21 mouse cellular contexts compared by ENCODE assay signal in genomic region chr3:127729513-127730137, GRCm38 (mm10). TPM values are rescaled to one million over a fixed set of nuclear protein-coding genes. Genes with fewer than 3 reads are reported as not detected.
A peak's percentile ranks its signal among the peaks of the same experiment; 100 is the strongest.
DNase-seq lines count a peak whose midpoint lies in the region; ATAC-seq lines count a peak whose summit lies in the region.
"Had no signal": no experiment of that assay in that cellular context is flagged by ENCODE, and none has a peak within 500 bp of the region (broad histone marks: within the 10 kb centered on the region; RNA-seq: fewer than 3 reads in every experiment).

No protein-coding gene starts in this region.

- DNase-seq in forebrain, embryonic 10.5 days (ENCODE audit: extremely low spot score, low spot score): no peak
- DNase-seq in Muller cell, postnatal 12 days (ENCODE audit: inconsistent ontology term): peak; percentile 40
- DNase-seq in gastrocnemius, postnatal 4 days (ENCODE audit: low spot score in 2 of 2): no peak
- no peak for DNase-seq in thymus, adult 18-20 months
- DNase-seq in embryonic facial prominence, embryonic 10.5 days (ENCODE audit: low spot score): no peak
- DNase-seq: adrenal gland, postnatal 36 days; cerebellum, adult 18-20 months; heart, postnatal 4 days; kidney, postnatal 36 days; layer of hippocampus, adult 9-11 months; lung, adult 2 months; lung, postnatal 36 days; right cerebral cortex, postnatal 14 days had no signal

- H3K27me3 ChIP-seq in forebrain, embryonic 10.5 days (ENCODE audit: poor library complexity, severe bottlenecking): peaks cover 67% of the 10 kb centered on the region
- H3K27me3 ChIP-seq in forebrain, embryonic 16.5 days (replicated peaks; ENCODE audit: control insufficient read depth, insufficient read depth, low read length): no peaks in the 10 kb centered on the region
- no peaks in the 10 kb centered on the region for H3K27me3 ChIP-seq in forebrain, embryonic 15.5 days
- no peaks in the 10 kb centered on the region for H3K27me3 ChIP-seq in hindbrain, embryonic 16.5 days (replicated peaks; ENCODE audit: control insufficient read depth, insufficient read depth, low read length)
- peaks cover 42% of the 10 kb centered on the region for H3K27me3 ChIP-seq in embryonic facial prominence, embryonic 10.5 days (replicated peaks; ENCODE audit: low read depth, poor library complexity, severe bottlenecking)
- H3K27me3 ChIP-seq: liver, embryonic 12.5 days; stomach, embryonic 15.5 days had no signal

- 76% methylated on average over 14 of the region's 14 CpGs for WGBS in forebrain, embryonic 10.5 days
- WGBS in forebrain, embryonic 16.5 days: 44% methylated on average over 14 of the region's 14 CpGs
- WGBS in forebrain, embryonic 15.5 days: 56% methylated on average over 14 of the region's 14 CpGs
- WGBS in hindbrain, embryonic 16.5 days: 37% methylated on average over 14 of the region's 14 CpGs
- whole genome bisulfite sequencing in embryonic facial prominence, embryonic 10.5 days: 85% methylated on average over 14 of the region's 14 CpGs

- peaks cover 34% of the 10 kb centered on the region for H3K4me1 ChIP-seq in forebrain, embryonic 10.5 days
- peaks cover 4% of the 10 kb centered on the region for H3K4me1 ChIP-seq in forebrain, embryonic 16.5 days (replicated peaks; ENCODE audit: control insufficient read depth, insufficient read depth, low read length)
- H3K4me1 ChIP-seq in forebrain, embryonic 15.5 days: peaks cover 10% of the 10 kb centered on the region; the same call in 1 of the 2 replicates
- peaks cover 6% of the 10 kb centered on the region for H3K4me1 ChIP-seq in hindbrain, embryonic 16.5 days (ENCODE audit: control insufficient read depth, insufficient read depth, low read depth, low read length)
- H3K4me1 ChIP-seq in embryonic facial prominence, embryonic 10.5 days: 0 out of 2 replicates have a peak, but pooled peaks cover 6% of the 10 kb centered on the region
- H3K4me1 ChIP-seq: limb, embryonic 12.5 days; liver, embryonic 12.5 days; stomach, embryonic 15.5 days had no signal

- H3K36me3 ChIP-seq in forebrain, embryonic 10.5 days (replicated peaks): no peaks in the 10 kb centered on the region
- no peaks in the 10 kb centered on the region for H3K36me3 ChIP-seq in forebrain, embryonic 16.5 days (ENCODE audit: control insufficient read depth, insufficient read depth)
- H3K36me3 ChIP-seq in forebrain, embryonic 15.5 days: no peaks in the 10 kb centered on the region
- H3K36me3 ChIP-seq in hindbrain, embryonic 16.5 days (ENCODE audit: control insufficient read depth, insufficient read depth, low read length): no peaks in the 10 kb centered on the region
- no peaks in the 10 kb centered on the region for H3K36me3 ChIP-seq in embryonic facial prominence, embryonic 10.5 days (replicated peaks)
- H3K36me3 ChIP-seq: G1E; limb, embryonic 12.5 days; liver, embryonic 12.5 days; stomach, embryonic 15.5 days had no signal

- ATAC-seq in forebrain, embryonic 16.5 days: no peak
- ATAC-seq in forebrain, embryonic 15.5 days (replicated peaks): peak; percentile 53; the same call in 1 of the 2 replicates
- ATAC-seq in hindbrain, embryonic 16.5 days: 0 out of 2 replicates have a peak, but pooled peaks have one; percentile 42
- ATAC-seq: intestine, embryonic 16.5 days; liver, embryonic 12.5 days had no signal

- no peak overlapping the region for H3K4me2 ChIP-seq in forebrain, embryonic 16.5 days (ENCODE audit: low read length)
- no peak overlapping the region for H3K4me2 ChIP-seq in forebrain, embryonic 15.5 days (replicated peaks)
- H3K4me2 ChIP-seq in hindbrain, embryonic 16.5 days (ENCODE audit: low read length): peak overlapping the region; percentile 37
- H3K4me2 ChIP-seq: limb, embryonic 12.5 days; liver, embryonic 12.5 days; stomach, embryonic 15.5 days had no signal

- no peak overlapping the region for H3K4me3 ChIP-seq in forebrain, embryonic 10.5 days
- no peak overlapping the region for H3K4me3 ChIP-seq in forebrain, embryonic 16.5 days (replicated peaks; ENCODE audit: low read length)
- no peak overlapping the region for H3K4me3 ChIP-seq in forebrain, embryonic 15.5 days
- no peak overlapping the region for H3K4me3 ChIP-seq in hindbrain, embryonic 16.5 days (ENCODE audit: low read length)
- no peak overlapping the region for H3K4me3 ChIP-seq in embryonic facial prominence, embryonic 10.5 days
- H3K4me3 ChIP-seq: limb, embryonic 12.5 days; liver, embryonic 12.5 days; stomach, embryonic 15.5 days had no signal

- peak overlapping the region; percentile 62 for H3K27ac ChIP-seq in forebrain, embryonic 10.5 days
- no peak overlapping the region for H3K27ac ChIP-seq in forebrain, embryonic 16.5 days (ENCODE audit: low read length)
- no peak overlapping the region for H3K27ac ChIP-seq in forebrain, embryonic 15.5 days (replicated peaks)
- no peak overlapping the region for H3K27ac ChIP-seq in hindbrain, embryonic 16.5 days (ENCODE audit: low read depth, low read length)
- H3K27ac ChIP-seq in embryonic facial prominence, embryonic 10.5 days (replicated peaks): no peak overlapping the region
- H3K27ac ChIP-seq: limb, embryonic 12.5 days; liver, embryonic 12.5 days; stomach, embryonic 15.5 days had no signal

- no peak overlapping the region for H3K9ac ChIP-seq in forebrain, embryonic 16.5 days (replicated peaks; ENCODE audit: low read depth, low read length)
- H3K9ac ChIP-seq in forebrain, embryonic 15.5 days (replicated peaks): no peak overlapping the region
- H3K9ac ChIP-seq in hindbrain, embryonic 16.5 days (ENCODE audit: low read depth, low read length): no peak overlapping the region
- H3K9ac ChIP-seq: limb, embryonic 12.5 days; liver, embryonic 12.5 days; stomach, embryonic 15.5 days had no signal

- no peaks in the 10 kb centered on the region for H3K9me3 ChIP-seq in forebrain, embryonic 10.5 days
- no peaks in the 10 kb centered on the region for H3K9me3 ChIP-seq in forebrain, embryonic 16.5 days (ENCODE audit: control insufficient read depth, low read length)
- H3K9me3 ChIP-seq in forebrain, embryonic 15.5 days: no peaks in the 10 kb centered on the region
- H3K9me3 ChIP-seq in hindbrain, embryonic 16.5 days (ENCODE audit: control insufficient read depth, low read length): no peaks in the 10 kb centered on the region
- H3K9me3 ChIP-seq in embryonic facial prominence, embryonic 10.5 days: no peaks in the 10 kb centered on the region
- H3K9me3 ChIP-seq: G1E; limb, embryonic 12.5 days; liver, embryonic 12.5 days; stomach, embryonic 15.5 days had no signal

RNA-seq across cellular contexts. Expression of gene Alpk1, which starts 50.7 kb away (rescaled TPM):
- 0.76 and 0.87 TPM in 2 replicates for polyA plus RNA-seq in forebrain, embryonic 10.5 days (2016; fragmentation: Nextera tagmentation; extraction: Ambion mirVana)
- polyA plus RNA-seq in forebrain, embryonic 16.5 days (2015; fragmentation: Nextera tagmentation; extraction: Ambion mirVana): 0.92 and 0.99 TPM in 2 replicates
- 0.78 and 1.0 TPM in 2 replicates for polyA plus RNA-seq in forebrain, embryonic 15.5 days (2015; fragmentation: Nextera tagmentation; extraction: Ambion mirVana)
- 0.46 and 0.72 TPM in 2 replicates for polyA plus RNA-seq in hindbrain, embryonic 16.5 days (2015; fragmentation: Nextera tagmentation; extraction: Ambion mirVana)
- 1 to 10 TPM; 2.4 to 2.7 TPM for total RNA-seq in gastrocnemius, postnatal 4 days (2021)
- polyA plus RNA-seq in embryonic facial prominence, embryonic 10.5 days (2016; fragmentation: Nextera tagmentation; extraction: Ambion mirVana): 0.60 and 0.83 TPM in 2 replicates

RNA-seq across cellular contexts. Expression of gene Tifa, which starts 60.0 kb away (rescaled TPM):
- 1.8 and 2.4 TPM in 2 replicates for polyA plus RNA-seq in forebrain, embryonic 10.5 days (2016; fragmentation: Nextera tagmentation; extraction: Ambion mirVana)
- 3.4 and 5.0 TPM in 2 replicates for polyA plus RNA-seq in forebrain, embryonic 16.5 days (2015; fragmentation: Nextera tagmentation; extraction: Ambion mirVana)
- polyA plus RNA-seq in forebrain, embryonic 15.5 days (2015; fragmentation: Nextera tagmentation; extraction: Ambion mirVana): 4.8 and 5.5 TPM in 2 replicates
- polyA plus RNA-seq in hindbrain, embryonic 16.5 days (2015; fragmentation: Nextera tagmentation; extraction: Ambion mirVana): 2.8 and 3.8 TPM in 2 replicates
- total RNA-seq in gastrocnemius, postnatal 4 days (2021): 1 to 10 TPM; 1.6 to 2.0 TPM
- 1.6 and 1.9 TPM in 2 replicates for polyA plus RNA-seq in embryonic facial prominence, embryonic 10.5 days (2016; fragmentation: Nextera tagmentation; extraction: Ambion mirVana)
